Mouse (Mus musculus): ENCODE data around the gene Ddx41.

DNA sequence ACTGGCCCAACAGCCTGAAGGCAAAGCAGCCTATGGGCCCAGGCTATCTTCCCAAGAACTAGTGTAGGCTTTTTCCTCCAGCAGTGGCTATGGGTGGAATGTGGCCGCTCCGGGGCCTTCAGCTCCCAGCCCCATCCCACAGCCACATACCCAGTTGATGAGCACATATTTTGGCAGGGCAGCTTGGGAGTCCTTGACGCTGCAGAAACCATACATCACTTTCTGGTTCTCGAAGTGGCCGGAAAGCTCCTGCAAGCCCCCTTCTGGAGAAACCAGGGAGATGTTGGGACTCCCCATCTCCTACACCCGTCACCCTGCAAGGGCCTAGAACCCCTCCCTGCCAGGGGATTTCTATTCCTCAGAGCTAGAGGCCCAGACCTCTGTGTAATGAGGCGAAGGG, 53.9 kb downstream of the Ddx41 start:
- no peak for TF ChIP-seq CTCF (IDR thresholded peaks at IDR 0.05; ENCODE audit: borderline replicate concordance, insufficient read depth, low read length)
- no peak for TF ChIP-seq POLR2A (IDR thresholded peaks at IDR 0.05; ENCODE audit: low read depth, low read length)
